Mouse (Mus musculus): ENCODE data around the gene Dhx57. TPM values are rescaled to one million over a fixed set of nuclear protein-coding genes. Genes with fewer than 3 reads are reported as not detected.
"Not testable (repeated sequence)": the region's sequence is repeated elsewhere in the genome, so short reads cannot be mapped to it uniquely, and the experiment has no call there.

Dhx57 gene
- polyA plus RNA-seq, 1 experiment from 2014 or later: 8.6 TPM

- no peaks in the 10 kb centered on the region for H3K9me3 ChIP-seq (replicated peaks; ENCODE audit: control insufficient read depth, low read length)
- H3K27ac ChIP-seq (ENCODE audit: low read length): no peak overlapping the region
- no peak overlapping the region for H3K4me3 ChIP-seq (ENCODE audit: low read length)
- peaks cover 6% of the 10 kb centered on the region for H3K4me1 ChIP-seq (ENCODE audit: control insufficient read depth, insufficient read depth, low read length)
- ATAC-seq (replicated peaks; ENCODE audit: extremely low read depth, insufficient read depth, low FRiP score): no peak
- no peaks in the 10 kb centered on the region for H3K27me3 ChIP-seq (ENCODE audit: control insufficient read depth, insufficient read depth, low read length)
- 57% methylated on average over 3 of the region's 3 CpGs for WGBS
- no peaks in the 10 kb centered on the region for H3K36me3 ChIP-seq (ENCODE audit: control insufficient read depth, insufficient read depth)
- H3K9ac ChIP-seq (ENCODE audit: low read length): no peak overlapping the region
- H3K4me2 ChIP-seq (ENCODE audit: low read depth, low read length): no peak overlapping the region
Measured at GRCm38 (mm10) chr17:80221890-80222628, 68.2 kb downstream of the Dhx57 start.

- Histone ChIP-seq H3K4me3 (ENCODE audit: low read length) (no peak overlapping the region), H3K4me1 (ENCODE audit: control insufficient read depth, insufficient read depth, low read length) (peaks cover 6% of the 10 kb centered on the region), H3K9me3 (replicated peaks; ENCODE audit: control insufficient read depth, low read length) (no peaks in the 10 kb centered on the region), H3K27me3 (ENCODE audit: control insufficient read depth, insufficient read depth, low read length) (no peaks in the 10 kb centered on the region), H3K4me2 (ENCODE audit: low read depth, low read length) (no peak overlapping the region), H3K36me3 (ENCODE audit: control insufficient read depth, insufficient read depth) (no peaks in the 10 kb centered on the region), H3K9ac (ENCODE audit: low read length) (no peak overlapping the region), H3K27ac (ENCODE audit: low read length) (no peak overlapping the region)
- ATAC-seq (replicated peaks; ENCODE audit: extremely low read depth, insufficient read depth, low FRiP score): no peak
- WGBS: 60% methylated on average over 9 of the region's 9 CpGs
Measured at GRCm38 (mm10) chr17:80221202-80221601, 69.1 kb downstream of the Dhx57 start.

- no peak overlapping the region for H3K4me2 ChIP-seq (ENCODE audit: low read depth, low read length)
- no peaks in the 10 kb centered on the region for H3K27me3 ChIP-seq (ENCODE audit: control insufficient read depth, insufficient read depth, low read length)
- peaks cover 6% of the 10 kb centered on the region for H3K4me1 ChIP-seq (ENCODE audit: control insufficient read depth, insufficient read depth, low read length)
- no peak overlapping the region for H3K4me3 ChIP-seq (ENCODE audit: low read length)
- H3K36me3 ChIP-seq (ENCODE audit: control insufficient read depth, insufficient read depth): no peaks in the 10 kb centered on the region
- H3K27ac ChIP-seq (ENCODE audit: low read length): no peak overlapping the region
- WGBS: 45% methylated on average over 2 of the region's 2 CpGs
- no peak overlapping the region for H3K9ac ChIP-seq (ENCODE audit: low read length)
- ATAC-seq (replicated peaks; ENCODE audit: extremely low read depth, insufficient read depth, low FRiP score): no peak
- no peaks in the 10 kb centered on the region for H3K9me3 ChIP-seq (replicated peaks; ENCODE audit: control insufficient read depth, low read length)
Measured at GRCm38 (mm10) chr17:80220131-80220530, 70.1 kb downstream of the Dhx57 start.

- not testable (repeated sequence) for H3K9me3 ChIP-seq (replicated peaks; ENCODE audit: control insufficient read depth, low read length); H3K36me3 ChIP-seq (ENCODE audit: control insufficient read depth, insufficient read depth); H3K27ac ChIP-seq (ENCODE audit: low read length); H3K4me3 ChIP-seq (ENCODE audit: low read length); ATAC-seq (replicated peaks; ENCODE audit: extremely low read depth, insufficient read depth, low FRiP score); H3K9ac ChIP-seq (ENCODE audit: low read length); H3K4me2 ChIP-seq (ENCODE audit: low read depth, low read length); H3K27me3 ChIP-seq (ENCODE audit: control insufficient read depth, insufficient read depth, low read length); H3K4me1 ChIP-seq (ENCODE audit: control insufficient read depth, insufficient read depth, low read length)
- 94% methylated on average over 4 of the region's 4 CpGs for WGBS
Measured at GRCm38 (mm10) chr17:80213998-80214397, 76.3 kb downstream of the Dhx57 start.

- WGBS: under 1% methylated on average over 91 of the region's 95 CpGs
- Histone ChIP-seq H3K4me3 (ENCODE audit: low read length) (peak within 1 kb of the TSS; percentile 84), H3K4me1 (ENCODE audit: control insufficient read depth, insufficient read depth, low read length) (peaks cover 10% of the 10 kb centered on the region), H3K9me3 (replicated peaks; ENCODE audit: control insufficient read depth, low read length) (no peaks in the 10 kb centered on the region), H3K27ac (ENCODE audit: low read length) (peak within 1 kb of the TSS; percentile 99), H3K4me2 (ENCODE audit: low read depth, low read length) (peak within 1 kb of the TSS; percentile 89), H3K36me3 (ENCODE audit: control insufficient read depth, insufficient read depth) (peaks cover 24% of the 10 kb centered on the region), H3K9ac (ENCODE audit: low read length) (peak within 1 kb of the TSS; percentile 99), H3K27me3 (ENCODE audit: control insufficient read depth, insufficient read depth, low read length) (no peaks in the 10 kb centered on the region)
- ATAC-seq (replicated peaks; ENCODE audit: extremely low read depth, insufficient read depth, low FRiP score): peak; percentile 94
Measured at GRCm38 (mm10) chr17:80206671-80207581, 83.3 kb downstream of the Dhx57 start, which contains the start of the genes Srsf7 and Ttc39d. Srsf7 (minus strand) TSS chr17:80207307. Ttc39d (plus strand) TSS chr17:80207460.

GRCm38 (mm10) chr17:80206301-80206670 is 84.0 kb downstream of the Dhx57 start:
- Histone ChIP-seq H3K36me3 (ENCODE audit: control insufficient read depth, insufficient read depth) (peaks cover 25% of the 10 kb centered on the region), H3K9me3 (replicated peaks; ENCODE audit: control insufficient read depth, low read length) (no peaks in the 10 kb centered on the region), H3K27ac (ENCODE audit: low read length) (peak overlapping the region; percentile 99), H3K4me1 (ENCODE audit: control insufficient read depth, insufficient read depth, low read length) (peaks cover 10% of the 10 kb centered on the region), H3K4me3 (ENCODE audit: low read length) (peak overlapping the region; percentile 84), H3K4me2 (ENCODE audit: low read depth, low read length) (peak overlapping the region; percentile 89), H3K9ac (ENCODE audit: low read length) (peak overlapping the region; percentile 99), H3K27me3 (ENCODE audit: control insufficient read depth, insufficient read depth, low read length) (no peaks in the 10 kb centered on the region)
- WGBS: under 1% methylated on average over 36 of the region's 36 CpGs
- ATAC-seq (replicated peaks; ENCODE audit: extremely low read depth, insufficient read depth, low FRiP score): peak; percentile 47

- no peaks in the 10 kb centered on the region for H3K27me3 ChIP-seq (ENCODE audit: control insufficient read depth, insufficient read depth, low read length)
- no peak for ATAC-seq (replicated peaks; ENCODE audit: extremely low read depth, insufficient read depth, low FRiP score)
- H3K27ac ChIP-seq (ENCODE audit: low read length): no peak overlapping the region
- H3K9me3 ChIP-seq (replicated peaks; ENCODE audit: control insufficient read depth, low read length): no peaks in the 10 kb centered on the region
- 8% methylated on average over 5 of the region's 5 CpGs for WGBS
- H3K4me3 ChIP-seq (ENCODE audit: low read length): peak overlapping the region; percentile 84
- peaks cover 10% of the 10 kb centered on the region for H3K4me1 ChIP-seq (ENCODE audit: control insufficient read depth, insufficient read depth, low read length)
- peaks cover 28% of the 10 kb centered on the region for H3K36me3 ChIP-seq (ENCODE audit: control insufficient read depth, insufficient read depth)
- peak overlapping the region; percentile 99 for H3K9ac ChIP-seq (ENCODE audit: low read length)
- peak overlapping the region; percentile 89 for H3K4me2 ChIP-seq (ENCODE audit: low read depth, low read length)
Measured at GRCm38 (mm10) chr17:80205657-80206056, 84.6 kb downstream of the Dhx57 start.

GRCm38 (mm10) chr17:80199160-80199778 is 91.0 kb downstream of the Dhx57 start:
- ATAC-seq (replicated peaks; ENCODE audit: extremely low read depth, insufficient read depth, low FRiP score): no peak
- Histone ChIP-seq H3K4me1 (ENCODE audit: control insufficient read depth, insufficient read depth, low read length) (no peaks in the 10 kb centered on the region), H3K9me3 (replicated peaks; ENCODE audit: control insufficient read depth, low read length) (no peaks in the 10 kb centered on the region), H3K4me3 (ENCODE audit: low read length) (no peak overlapping the region), H3K4me2 (ENCODE audit: low read depth, low read length) (no peak overlapping the region), H3K27me3 (ENCODE audit: control insufficient read depth, insufficient read depth, low read length) (no peaks in the 10 kb centered on the region), H3K36me3 (ENCODE audit: control insufficient read depth, insufficient read depth) (peaks cover 37% of the 10 kb centered on the region), H3K27ac (ENCODE audit: low read length) (no peak overlapping the region), H3K9ac (ENCODE audit: low read length) (no peak overlapping the region)
- 95% methylated on average over 3 of the region's 3 CpGs for WGBS
